Mouse (Mus musculus): Measurements from ENCODE around the gene Glud1. TPM values are rescaled to one million over a fixed set of nuclear protein-coding genes. Genes with fewer than 3 reads are reported as not detected.
A peak's percentile ranks its signal among the peaks of the same experiment; 100 is the strongest.

Gene Glud1
- polyA plus RNA-seq, 2 experiments = 145 to 186 TPM

GRCm38 (mm10) chr14:34353326-34353725 lies 42.8 kb downstream of the Glud1 start:
- no peaks in the 10 kb centered on the region for H3K27me3 ChIP-seq (ENCODE audit: control insufficient read depth, insufficient read depth, low read length)
- no peak overlapping the region for H3K4me3 ChIP-seq (ENCODE audit: insufficient read depth in 1 of 2, low read depth in 2 of 2, low read length in 2 of 2)
- DNase-seq (ENCODE audit: low read depth in 3 of 3, low spot score in 3 of 3) (no peak), ATAC-seq (ENCODE audit: insufficient read depth) (no peak)
- H3K36me3 ChIP-seq (replicated peaks; ENCODE audit: control insufficient read depth, insufficient read depth, low read depth) = no peaks in the 10 kb centered on the region
- H3K9me3 ChIP-seq (ENCODE audit: control insufficient read depth, low read length) = no peaks in the 10 kb centered on the region
- TF ChIP-seq EP300 (IDR thresholded peaks at IDR 0.05; ENCODE audit: low read depth) (no peak), CTCF (IDR thresholded peaks at IDR 0.05; ENCODE audit: low read depth) (no peak)
- no peak overlapping the region for H3K4me2 ChIP-seq (ENCODE audit: low read depth)
- no peak overlapping the region for H3K9ac ChIP-seq (replicated peaks)
- peaks cover 0 to 12% of the 10 kb centered on the region in 2 experiments; a peak in 2 of 4 replicates for H3K4me1 ChIP-seq (replicated peaks; ENCODE audit: control insufficient read depth in 2 of 2, insufficient read depth in 2 of 2, low read length in 1 of 2)
- H3K27ac ChIP-seq = no peak overlapping the region
- 67% methylated on average over 3 of the region's 3 CpGs for WGBS (ENCODE audit: insufficient replicate concordance)

- Histone ChIP-seq H3K4me3 (ENCODE audit: insufficient read depth in 1 of 2, low read depth in 2 of 2, low read length in 2 of 2) (no peak overlapping the region), H3K4me1 (replicated peaks; ENCODE audit: control insufficient read depth in 2 of 2, insufficient read depth in 2 of 2, low read length in 1 of 2) (peaks cover 0 to 9% of the 10 kb centered on the region in 2 experiments; a peak in 1 of 4 replicates), H3K9ac (replicated peaks) (no peak overlapping the region), H3K27me3 (ENCODE audit: control insufficient read depth, insufficient read depth, low read length) (no peaks in the 10 kb centered on the region), H3K9me3 (ENCODE audit: control insufficient read depth, low read length) (no peaks in the 10 kb centered on the region), H3K36me3 (replicated peaks; ENCODE audit: control insufficient read depth, insufficient read depth, low read depth) (no peaks in the 10 kb centered on the region), H3K27ac (no peak overlapping the region), H3K4me2 (ENCODE audit: low read depth) (no peak overlapping the region)
- no peak for DNase-seq (ENCODE audit: low read depth in 3 of 3, low spot score in 3 of 3)
- ATAC-seq (ENCODE audit: insufficient read depth) = no peak
- WGBS (ENCODE audit: insufficient replicate concordance) = 53% methylated on average over 4 of the region's 4 CpGs
- no peak for TF ChIP-seq EP300 (IDR thresholded peaks at IDR 0.05; ENCODE audit: low read depth)
- TF ChIP-seq CTCF (IDR thresholded peaks at IDR 0.05; ENCODE audit: low read depth) = no peak
Measured at GRCm38 (mm10) chr14:34354456-34354855, 43.9 kb downstream of the Glud1 start.

- H3K36me3 ChIP-seq (replicated peaks; ENCODE audit: control insufficient read depth, insufficient read depth, low read depth) = no peaks in the 10 kb centered on the region
- H3K27ac ChIP-seq = no peak within 1 kb of the TSS
- no peak within 1 kb of the TSS for H3K9ac ChIP-seq (replicated peaks)
- no peaks in the 10 kb centered on the region for H3K9me3 ChIP-seq (ENCODE audit: control insufficient read depth, low read length)
- DNase-seq (ENCODE audit: low read depth in 3 of 3, low spot score in 3 of 3) = no peak
- TF ChIP-seq CTCF (IDR thresholded peaks at IDR 0.05; ENCODE audit: low read depth) = no peak
- TF ChIP-seq EP300 (IDR thresholded peaks at IDR 0.05; ENCODE audit: low read depth) = no peak
- H3K4me3 ChIP-seq (ENCODE audit: insufficient read depth in 1 of 2, low read depth in 2 of 2, low read length in 2 of 2) = no peak within 1 kb of the TSS
- 52% methylated on average over 6 of the region's 6 CpGs for WGBS (ENCODE audit: insufficient replicate concordance)
- H3K4me1 ChIP-seq (replicated peaks; ENCODE audit: control insufficient read depth in 2 of 2, insufficient read depth in 2 of 2, low read length in 1 of 2) = peaks cover 0 to 11% of the 10 kb centered on the region in 2 experiments; a peak in 2 of 4 replicates
- no peak for ATAC-seq (ENCODE audit: insufficient read depth)
- no peaks in the 10 kb centered on the region for H3K27me3 ChIP-seq (ENCODE audit: control insufficient read depth, insufficient read depth, low read length)
- no peak within 1 kb of the TSS for H3K4me2 ChIP-seq (ENCODE audit: low read depth)
Measured at GRCm38 (mm10) chr14:34355301-34355700, 44.8 kb downstream of the Glud1 start, which contains the start of gene Fam25c. TSS of gene Fam25c (minus strand) at chr14:34355433.

- TF ChIP-seq EP300 (IDR thresholded peaks at IDR 0.05; ENCODE audit: low read depth) (no peak), CTCF (IDR thresholded peaks at IDR 0.05; ENCODE audit: low read depth) (no peak)
- no peak overlapping the region for H3K27ac ChIP-seq
- peak in 1 of 3 experiments; percentile 19 for DNase-seq (ENCODE audit: low read depth in 3 of 3, low spot score in 3 of 3)
- peak; percentile 56 for ATAC-seq (ENCODE audit: insufficient read depth)
- no peaks in the 10 kb centered on the region for H3K9me3 ChIP-seq (ENCODE audit: control insufficient read depth, low read length)
- H3K4me2 ChIP-seq (ENCODE audit: low read depth) = no peak overlapping the region
- H3K36me3 ChIP-seq (replicated peaks; ENCODE audit: control insufficient read depth, insufficient read depth, low read depth) = no peaks in the 10 kb centered on the region
- H3K4me3 ChIP-seq (ENCODE audit: insufficient read depth in 1 of 2, low read depth in 2 of 2, low read length in 2 of 2) = no peak overlapping the region
- H3K9ac ChIP-seq (replicated peaks) = no peak overlapping the region
- H3K4me1 ChIP-seq (replicated peaks; ENCODE audit: control insufficient read depth in 2 of 2, insufficient read depth in 2 of 2, low read length in 1 of 2) = peaks cover 0 to 12% of the 10 kb centered on the region in 2 experiments; a peak in 2 of 4 replicates
- WGBS (ENCODE audit: insufficient replicate concordance) = 53% methylated on average over 7 of the region's 7 CpGs
- H3K27me3 ChIP-seq (ENCODE audit: control insufficient read depth, insufficient read depth, low read length) = no peaks in the 10 kb centered on the region
Measured at GRCm38 (mm10) chr14:34357671-34358455, 47.3 kb downstream of the Glud1 start.

- Histone ChIP-seq H3K9ac (replicated peaks) (no peak overlapping the region), H3K4me2 (ENCODE audit: low read depth) (no peak overlapping the region), H3K27ac (no peak overlapping the region), H3K4me3 (ENCODE audit: insufficient read depth in 1 of 2, low read depth in 2 of 2, low read length in 2 of 2) (no peak overlapping the region), H3K27me3 (ENCODE audit: control insufficient read depth, insufficient read depth, low read length) (no peaks in the 10 kb centered on the region), H3K9me3 (ENCODE audit: control insufficient read depth, low read length) (no peaks in the 10 kb centered on the region), H3K4me1 (replicated peaks; ENCODE audit: control insufficient read depth in 2 of 2, insufficient read depth in 2 of 2, low read length in 1 of 2) (peaks cover 0 to 12% of the 10 kb centered on the region in 2 experiments; a peak in 2 of 4 replicates), H3K36me3 (replicated peaks; ENCODE audit: control insufficient read depth, insufficient read depth, low read depth) (no peaks in the 10 kb centered on the region)
- WGBS (ENCODE audit: insufficient replicate concordance) = 36% methylated on average over 5 of the region's 5 CpGs
- DNase-seq (ENCODE audit: low read depth in 3 of 3, low spot score in 3 of 3) = no peak
- ATAC-seq (ENCODE audit: insufficient read depth) = no peak
- TF ChIP-seq EP300 (IDR thresholded peaks at IDR 0.05; ENCODE audit: low read depth) = no peak
- no peak for TF ChIP-seq CTCF (IDR thresholded peaks at IDR 0.05; ENCODE audit: low read depth)
Measured at GRCm38 (mm10) chr14:34359676-34360244, 49.2 kb downstream of the Glud1 start.
